Mouse (Mus musculus): ENCODE results near the gene Gja10. TPM values are rescaled to one million over a fixed set of nuclear protein-coding genes. Genes with fewer than 3 reads are reported as not detected.

Gja10 gene
- polyA plus RNA-seq, 1 experiment from 2014 or later: not detected

DNA sequence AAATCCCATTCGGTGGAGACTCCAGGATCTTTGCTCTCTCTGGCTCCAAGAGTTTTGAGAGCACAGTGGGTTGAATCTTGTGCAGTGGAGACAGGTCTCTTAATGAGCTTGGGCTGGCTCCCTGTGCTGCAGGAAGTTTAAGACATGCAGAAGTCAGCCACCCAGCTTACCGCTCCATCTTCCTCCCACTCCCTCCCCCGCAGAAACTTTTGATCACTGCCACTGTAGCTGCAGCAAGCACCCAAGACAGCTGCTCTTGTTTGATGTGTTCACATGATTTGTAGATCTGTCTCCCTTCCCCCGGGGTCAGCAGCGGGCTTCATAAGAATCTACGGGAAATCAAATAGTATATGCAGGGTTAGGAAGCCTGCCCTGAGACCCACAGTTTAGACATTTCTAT is 42.3 kb downstream of the Gja10 start:
- H3K36me3 ChIP-seq: peaks cover 31% of the 10 kb centered on the region
- 56% methylated on average over 6 of the region's 6 CpGs for WGBS
- H3K4me3 ChIP-seq (replicated peaks): no peak overlapping the region
- H3K9me3 ChIP-seq: no peaks in the 10 kb centered on the region
- no peak overlapping the region for H3K4me2 ChIP-seq (replicated peaks)
- peak overlapping the region; percentile 81 for H3K27ac ChIP-seq
- H3K27me3 ChIP-seq: no peaks in the 10 kb centered on the region
- H3K4me1 ChIP-seq (replicated peaks): peaks cover 26% of the 10 kb centered on the region
- no peak overlapping the region for H3K9ac ChIP-seq (replicated peaks)
- peak; percentile 18; the same call in 1 of the 2 replicates for ATAC-seq

DNA sequence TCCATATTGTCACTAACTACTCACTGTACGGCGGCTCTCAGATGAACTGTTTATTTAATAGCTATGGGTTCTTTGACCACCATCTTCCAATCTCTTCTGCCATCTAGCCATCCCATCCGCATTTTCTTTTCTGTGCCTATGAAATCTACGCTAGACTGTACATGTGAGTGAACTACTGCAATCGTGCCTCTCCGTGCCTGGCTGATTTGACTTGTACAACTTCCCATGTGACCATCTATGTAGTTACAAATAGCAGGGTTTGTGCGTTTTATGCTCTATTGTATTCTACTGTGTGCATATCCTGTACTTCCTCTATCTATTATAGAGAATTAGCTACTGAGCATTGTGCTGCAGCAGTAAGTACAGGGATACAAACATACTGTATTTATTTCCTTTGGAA is 47.1 kb downstream of the Gja10 start:
- H3K36me3 ChIP-seq: no peaks in the 10 kb centered on the region; the same call in 1 of the 2 replicates
- no peaks in the 10 kb centered on the region for H3K27me3 ChIP-seq
- H3K27ac ChIP-seq: no peak overlapping the region
- peaks cover 7% of the 10 kb centered on the region for H3K4me1 ChIP-seq (replicated peaks)
- H3K9ac ChIP-seq (replicated peaks): no peak overlapping the region
- H3K4me2 ChIP-seq (replicated peaks): no peak overlapping the region
- no peak overlapping the region for H3K4me3 ChIP-seq (replicated peaks)
- ATAC-seq: no peak
- 94% methylated on average over 7 of the region's 7 CpGs for WGBS
- H3K9me3 ChIP-seq: no peaks in the 10 kb centered on the region

DNA sequence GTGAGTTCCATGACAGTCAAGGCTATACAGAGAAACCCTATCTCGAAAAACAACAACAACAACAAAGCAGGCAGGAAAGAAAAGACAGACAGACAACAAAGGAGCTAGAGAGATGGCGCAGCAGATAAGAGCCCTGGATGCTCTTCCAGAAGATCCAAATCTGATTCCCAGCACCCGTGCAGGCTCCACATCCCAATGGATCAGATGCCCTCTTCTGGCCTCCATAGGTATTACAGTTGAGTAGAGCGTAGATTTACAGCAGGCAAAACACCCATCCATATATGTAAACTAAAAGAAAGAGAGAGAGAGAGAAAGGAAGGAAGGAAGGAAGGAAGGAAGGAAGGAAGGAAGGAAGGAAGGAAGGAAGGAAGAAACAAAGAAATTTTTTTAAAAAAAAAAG is 51.2 kb downstream of the Gja10 start:
- Histone ChIP-seq H3K27me3 (no peaks in the 10 kb centered on the region), H3K4me3 (replicated peaks) (no peak overlapping the region), H3K9ac (replicated peaks) (no peak overlapping the region), H3K9me3 (no peaks in the 10 kb centered on the region), H3K27ac (no peak overlapping the region), H3K4me2 (replicated peaks) (no peak overlapping the region), H3K4me1 (replicated peaks) (no peaks in the 10 kb centered on the region), H3K36me3 (no peaks in the 10 kb centered on the region)
- ATAC-seq: no peak
- 43% methylated on average over 4 of the region's 4 CpGs for WGBS

DNA sequence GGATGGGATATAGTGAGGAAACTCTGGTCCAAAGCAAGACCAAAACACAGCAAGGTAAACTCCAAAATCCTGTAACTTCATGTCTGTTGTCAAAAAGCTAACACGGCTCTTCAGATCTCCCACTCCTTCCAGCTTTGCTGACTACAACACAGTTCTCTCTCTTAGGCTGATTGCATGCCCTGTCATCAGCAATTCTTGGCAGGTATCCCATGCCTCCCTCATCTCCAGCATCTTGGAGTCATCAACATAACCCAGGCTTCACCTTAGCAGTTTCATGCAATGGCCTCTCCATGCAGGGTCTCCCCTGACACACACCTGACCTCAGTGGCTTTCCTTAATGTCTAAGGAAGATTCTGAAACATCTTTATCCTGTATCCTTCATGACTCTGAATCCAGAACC is 53.4 kb downstream of the Gja10 start:
- H3K36me3 ChIP-seq: no peaks in the 10 kb centered on the region
- no peak overlapping the region for H3K4me3 ChIP-seq (replicated peaks)
- H3K4me1 ChIP-seq (replicated peaks): no peaks in the 10 kb centered on the region
- no peaks in the 10 kb centered on the region for H3K9me3 ChIP-seq
- ATAC-seq: no peak
- no peak overlapping the region for H3K9ac ChIP-seq (replicated peaks)
- H3K4me2 ChIP-seq (replicated peaks): no peak overlapping the region
- WGBS: 95% methylated on average over 1 of the region's 1 CpGs
- H3K27ac ChIP-seq: no peak overlapping the region
- no peaks in the 10 kb centered on the region for H3K27me3 ChIP-seq

Other genes with a start within 250 kb of the Gja10 start
- 57.7 and 60.8 TPM in 2 replicates for gene Casp8ap2, start 12.7 kb upstream of the Gja10 start, polyA plus RNA-seq (2015; fragmentation: Nextera tagmentation; extraction: Ambion mirVana)
- gene Mdn1, start 54.4 kb upstream of the Gja10 start, polyA plus RNA-seq (2015; fragmentation: Nextera tagmentation; extraction: Ambion mirVana): 16.1 and 16.7 TPM in 2 replicates
- gene Lyrm2, start 197.5 kb upstream of the Gja10 start, polyA plus RNA-seq (2015; fragmentation: Nextera tagmentation; extraction: Ambion mirVana): 178 and 192 TPM in 2 replicates